Mouse (Mus musculus) brain, embryonic 18.5 days (tissue): ENCODE measurements around the gene Nrbp1.

Experiments
- DNase-seq: peaks from one replicate; pipeline ENCODE4 v3.0.0-alpha.2; 2012; ENCODE audit warnings: low read depth, low spot score

The Nrbp1 gene

DNA sequence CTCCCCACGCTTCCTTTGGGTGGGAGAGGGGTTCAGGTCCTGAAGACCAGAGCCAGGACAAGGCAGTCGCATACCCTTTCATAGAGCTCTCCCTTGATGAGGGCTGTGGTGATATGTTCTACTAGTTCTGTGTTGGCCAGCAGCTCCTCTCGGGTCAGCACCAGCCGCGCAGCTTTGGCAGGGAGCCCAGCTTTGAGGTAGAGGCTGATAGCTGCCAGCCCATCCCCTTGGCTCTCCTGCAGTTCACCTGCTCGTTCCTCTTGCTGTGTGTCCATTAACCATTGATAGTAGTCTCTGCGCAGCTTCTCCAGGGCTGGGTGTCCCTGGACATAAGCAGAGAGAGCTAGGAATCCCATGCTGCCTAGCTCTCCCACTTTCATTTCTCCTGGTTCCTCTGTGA lies 25.4 kb downstream of the Nrbp1 start:
- DNase-seq, result no peak

DNA sequence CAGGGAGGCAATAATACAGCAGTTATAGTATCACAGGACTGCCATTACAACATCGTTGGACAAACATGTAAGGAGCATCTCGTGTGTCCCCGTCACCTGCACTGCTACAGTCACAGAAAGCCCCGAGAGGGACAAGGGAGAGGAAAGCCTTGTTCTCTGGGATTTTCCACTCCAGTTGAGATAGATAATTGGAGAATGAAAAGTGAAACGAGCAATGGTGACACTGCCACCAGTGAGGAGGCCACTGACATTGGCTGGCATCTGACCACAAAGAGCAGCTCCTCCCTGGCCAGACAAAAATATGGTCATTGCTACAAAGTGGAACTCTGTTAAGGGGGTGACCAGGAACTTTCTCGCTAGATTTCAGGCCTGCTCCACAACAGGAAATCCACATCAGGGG lies 27.0 kb downstream of the Nrbp1 start:
- no peak for DNase-seq

DNA sequence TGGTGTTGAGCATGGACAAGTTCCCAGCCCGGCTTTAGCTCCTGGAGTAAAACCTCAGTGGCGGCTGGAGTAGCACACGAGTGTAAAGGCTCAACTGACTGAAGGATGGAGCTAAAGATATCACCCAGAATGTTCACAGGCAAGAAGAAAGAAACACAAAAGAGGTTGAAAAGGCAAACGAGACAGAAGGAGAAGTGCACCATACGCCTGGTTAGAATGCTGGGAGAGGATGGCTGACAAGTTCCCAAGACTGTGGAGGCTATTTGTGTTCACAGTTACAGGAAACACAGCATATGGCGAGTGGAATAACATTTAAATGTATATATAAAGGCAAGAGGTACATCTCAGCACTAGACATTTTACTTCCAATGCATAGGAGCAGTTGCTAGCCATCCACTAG lies 32.4 kb downstream of the Nrbp1 start:
- no peak for DNase-seq

- no peak for DNase-seq
Observed at GRCm38 (mm10) chr5:31279245-31279988, 38.8 kb downstream of the Nrbp1 start.

- no peak for DNase-seq
Observed at GRCm38 (mm10) chr5:31288225-31288624, 47.6 kb downstream of the Nrbp1 start.

GRCm38 (mm10) chr5:31288655-31289054 lies 48.0 kb downstream of the Nrbp1 start:
- no peak for DNase-seq

- DNase-seq, result no peak
Observed at GRCm38 (mm10) chr5:31289626-31290230, 49.1 kb downstream of the Nrbp1 start.

DNA sequence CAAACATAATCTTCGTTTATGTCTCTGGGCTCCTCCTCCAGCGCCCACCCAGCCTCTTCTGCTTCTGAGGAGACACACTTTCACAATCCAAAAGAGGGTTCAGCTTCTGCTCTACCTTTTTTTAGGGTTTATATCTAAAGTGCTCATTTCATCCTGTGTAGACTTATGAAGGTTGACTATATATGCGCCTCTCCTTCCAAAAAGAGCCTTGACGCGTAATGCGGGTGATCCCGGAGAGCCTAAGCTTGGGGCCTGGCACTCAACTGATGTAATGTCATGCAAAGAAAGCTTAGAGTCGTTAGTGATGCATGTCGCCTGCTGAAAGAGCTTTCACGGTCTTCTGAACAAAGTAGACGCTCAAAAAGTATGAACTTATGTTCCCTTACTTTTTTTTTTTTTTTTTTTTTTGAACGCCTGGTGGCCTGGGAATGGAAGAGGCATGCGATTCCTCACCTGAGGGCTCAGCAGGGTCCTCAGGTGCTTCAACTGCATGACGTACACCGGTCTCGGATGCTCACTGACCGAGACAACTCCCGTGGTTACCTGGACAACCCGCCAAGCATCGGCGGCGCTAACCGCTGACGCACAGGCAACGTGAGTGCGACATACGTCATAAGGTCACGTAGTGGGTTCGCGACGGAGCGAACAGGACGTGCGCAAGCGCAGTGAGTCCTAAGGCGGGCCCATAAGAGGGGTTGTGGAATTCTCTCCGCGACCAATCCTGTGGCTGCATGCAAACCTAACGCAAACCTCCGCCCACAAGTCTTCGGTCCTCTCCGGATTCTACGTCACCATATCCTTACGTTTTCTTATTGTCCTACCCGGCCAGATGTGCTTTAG lies 50.1 kb downstream of the Nrbp1 start, which contains the start of gene Ift172:
TSS of gene Ift172 (minus strand) at position 596 of the 840 bp plus-strand sequence.
- DNase-seq, result peak; percentile 96

GRCm38 (mm10) chr5:31291361-31291688 lies 50.7 kb downstream of the Nrbp1 start:
- no peak for DNase-seq

DNA sequence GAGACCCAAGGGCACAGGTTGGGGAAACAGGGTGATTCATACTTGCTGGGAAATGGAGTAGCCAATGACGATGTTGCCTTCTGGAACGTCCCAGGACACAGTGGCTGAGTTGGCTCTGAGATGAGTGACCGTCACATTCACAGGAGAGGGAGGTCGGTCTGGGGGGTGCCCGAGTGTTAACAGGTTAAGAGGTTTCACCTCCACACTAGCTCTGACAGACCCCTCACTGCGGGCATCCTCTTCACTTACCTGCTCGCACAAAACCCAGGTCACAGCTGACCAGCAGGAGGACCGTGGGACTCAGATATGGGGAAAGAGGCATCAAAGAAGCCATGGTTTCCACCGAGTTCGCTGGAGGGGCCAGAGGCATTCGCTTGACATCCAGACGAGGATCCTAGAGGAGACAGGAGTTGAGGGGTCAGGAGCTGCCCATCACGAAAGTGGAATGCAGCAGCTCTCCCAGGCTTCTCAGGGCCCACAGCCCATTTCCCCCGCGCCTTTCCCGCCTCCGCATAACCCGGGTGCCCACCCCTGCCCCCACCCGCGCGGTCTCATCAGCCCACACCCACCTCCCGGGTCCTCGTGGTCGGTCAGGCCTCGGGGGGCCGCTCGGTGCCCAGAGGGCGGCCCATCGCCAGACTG lies 54.4 kb downstream of the Nrbp1 start:
- DNase-seq, result no peak

GRCm38 (mm10) chr5:31295606-31296141 lies 55.0 kb downstream of the Nrbp1 start, which contains the start of gene Fndc4:
Gene Fndc4, minus strand, starts transcription at chr5:31296080.
- DNase-seq, result peak; percentile 56

- DNase-seq, result no peak
Observed at GRCm38 (mm10) chr5:31297047-31297757, 56.5 kb downstream of the Nrbp1 start, which contains the start of gene Gckr. Gene Gckr, plus strand, starts transcription at chr5:31297443.

DNA sequence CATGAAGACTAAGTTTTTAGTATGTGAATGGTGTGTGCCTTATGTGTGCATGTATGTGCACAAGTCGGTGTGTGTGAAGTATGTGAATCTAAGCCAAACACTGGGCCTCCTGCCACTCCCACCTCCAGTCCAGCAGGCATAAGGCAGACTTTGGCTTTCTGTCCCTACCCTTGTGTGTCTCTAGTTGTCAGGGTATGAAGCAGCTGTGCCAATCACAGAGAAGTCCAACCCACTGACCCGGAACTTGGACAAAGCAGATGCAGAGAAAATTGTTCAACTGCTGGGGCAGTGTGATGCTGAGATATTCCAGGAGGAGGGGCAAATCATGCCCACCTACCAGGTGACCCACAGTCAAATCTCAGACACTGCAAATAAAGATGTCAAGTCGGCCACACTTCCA lies 57.3 kb downstream of the Nrbp1 start:
- no peak for DNase-seq

GRCm38 (mm10) chr5:31298486-31298885 lies 57.8 kb downstream of the Nrbp1 start:
- DNase-seq, result no peak
